Mouse (Mus musculus): Measurements from ENCODE around the gene Gm10642. TPM values are rescaled to one million over a fixed set of nuclear protein-coding genes. Genes with fewer than 3 reads are reported as not detected.

Gm10642 gene
- 2.5 and 10.2 TPM in 2 replicates for polyA plus RNA-seq (2012; ENCODE audit: low replicate concordance)

DNA sequence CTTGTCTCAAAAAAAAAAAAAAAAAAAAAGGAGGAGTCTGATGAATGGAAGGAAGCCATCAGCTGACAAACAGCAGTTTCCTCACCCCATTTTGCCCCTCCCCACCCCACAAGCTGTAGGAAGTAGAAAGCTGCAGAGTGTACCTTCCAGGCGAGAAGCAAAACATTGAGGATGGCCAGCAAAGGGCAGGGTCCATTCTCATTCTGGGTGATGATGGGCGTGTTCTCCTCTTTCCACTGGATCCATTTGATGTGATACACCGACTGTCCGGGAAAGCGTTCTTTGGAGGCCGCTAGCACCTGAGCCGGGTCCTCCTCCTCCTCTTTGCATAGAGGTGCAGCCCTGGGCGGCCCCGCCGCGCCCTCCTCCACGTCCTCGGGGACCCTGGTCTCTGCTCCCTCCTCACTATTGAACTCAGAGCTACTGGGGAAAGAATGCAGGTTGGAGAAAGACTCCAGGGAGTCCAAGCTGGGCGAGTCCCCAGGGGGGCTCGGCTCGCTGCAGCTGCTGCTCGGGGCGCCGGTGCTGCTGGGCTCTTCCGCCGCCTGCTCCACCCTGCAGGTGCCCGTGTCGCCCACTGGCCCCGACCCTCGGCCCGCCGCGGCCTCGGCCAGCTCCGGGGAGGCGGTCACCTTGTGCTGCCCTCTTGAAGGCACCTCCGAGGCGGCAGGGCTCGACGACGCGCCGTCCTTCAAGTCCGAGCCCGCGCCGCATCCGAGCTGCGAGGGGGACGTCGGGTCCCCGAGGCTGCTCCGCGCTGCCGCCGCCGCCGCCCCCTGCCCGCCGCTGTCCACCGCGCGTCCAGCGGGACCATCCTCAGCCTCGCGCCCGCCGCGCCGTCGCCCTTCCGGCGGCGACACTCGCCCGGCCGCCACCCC, at the start of gene Gm10642:
Gm10642 (plus strand) TSS at position 122 of the 878 bp plus-strand sequence.

DNA sequence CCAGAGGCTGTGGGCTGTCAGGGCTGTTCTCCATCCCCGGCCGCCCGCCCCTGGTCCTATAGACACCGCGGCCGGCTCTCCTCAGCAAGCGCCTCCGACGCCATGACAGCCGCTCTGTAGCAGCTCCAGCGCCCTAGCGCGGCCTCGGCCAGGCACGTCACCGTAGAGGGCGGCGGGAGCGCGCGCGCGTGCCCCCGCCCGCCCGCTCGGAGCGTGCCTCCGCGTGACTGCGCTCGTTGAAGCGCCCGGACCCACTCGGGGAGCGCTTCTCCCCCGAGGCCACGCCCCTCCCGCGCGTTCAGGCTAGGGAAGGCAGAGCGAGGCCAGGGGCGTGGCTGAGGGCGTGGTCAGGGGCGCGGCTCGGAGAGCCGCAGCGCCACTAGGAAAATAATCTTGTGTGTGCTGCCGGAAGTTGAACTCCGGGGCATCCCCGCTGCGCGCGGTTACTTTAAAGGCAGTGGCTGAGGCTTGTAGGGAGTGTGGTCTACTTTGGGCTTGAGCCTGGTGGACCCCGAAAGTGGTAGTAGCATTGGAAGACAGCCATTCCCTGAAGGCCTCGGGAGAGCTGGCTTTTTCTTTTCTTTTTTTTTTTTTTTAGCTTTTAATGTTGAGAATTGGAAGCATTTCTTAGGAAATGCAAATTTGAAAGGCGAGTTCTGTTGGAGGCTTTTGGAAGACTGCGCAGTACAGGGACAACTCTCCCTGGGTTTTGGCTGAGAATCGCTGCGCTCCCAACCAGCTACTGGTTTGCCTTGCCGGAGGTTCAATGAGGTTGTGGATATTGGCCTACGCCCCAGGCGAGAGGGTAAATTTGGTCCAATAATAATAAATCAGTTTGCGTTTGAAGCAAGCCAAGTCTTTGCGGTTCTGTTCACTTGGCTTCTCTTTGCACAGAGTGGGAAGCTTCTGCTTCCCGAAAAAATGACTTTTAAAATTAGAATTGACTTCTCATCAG, 1.2 kb downstream of the Gm10642 start, which contains the start of gene Mindy2:
Mindy2 (minus strand) TSS at position 162 of the 955 bp plus-strand sequence.

DNA sequence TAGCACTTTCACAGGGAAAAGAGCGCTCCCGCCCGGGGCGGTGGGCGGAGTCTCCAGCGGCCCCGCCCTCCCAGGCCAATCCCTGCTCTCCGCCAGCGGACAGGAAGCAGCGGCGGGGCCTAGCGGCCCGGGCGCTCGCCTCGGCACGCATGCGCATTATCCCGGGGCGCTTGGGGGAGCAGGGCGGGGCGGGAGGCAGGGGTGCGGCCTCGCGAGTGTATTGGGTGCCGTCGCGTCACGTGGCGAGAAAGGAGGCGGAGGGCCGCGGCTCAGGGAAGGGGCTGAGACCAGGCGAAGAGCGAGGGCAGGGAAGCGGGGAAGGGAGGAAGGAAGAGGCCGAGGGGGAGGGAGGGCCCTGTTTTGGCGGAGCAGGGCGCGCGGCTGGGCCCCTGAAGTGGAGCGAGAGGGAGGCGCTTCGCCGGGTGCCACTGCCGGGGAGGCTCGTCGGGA, 22.7 kb downstream of the Gm10642 start, which contains the start of gene Adam10:
Adam10 (plus strand) TSS at position 316 of the 450 bp plus-strand sequence.

Other genes starting within 250 kb of the Gm10642 start
- 4.2 and 14.2 TPM in 2 replicates for gene Ccnb2, start 234.7 kb upstream of the Gm10642 start, polyA plus RNA-seq (2012; ENCODE audit: low replicate concordance)
- gene Rnf111, start 152.5 kb upstream of the Gm10642 start, polyA plus RNA-seq (2012; ENCODE audit: low replicate concordance), result 14.0 and 14.5 TPM in 2 replicates
- 18.9 and 19.1 TPM in 2 replicates for gene Sltm, start 113.5 kb upstream of the Gm10642 start, polyA plus RNA-seq (2012; ENCODE audit: low replicate concordance)
- gene Mindy2, start 923 bp downstream of the Gm10642 start, polyA plus RNA-seq (2012; ENCODE audit: low replicate concordance), result 22.7 and 58.9 TPM in 2 replicates
- gene Adam10, start 22.7 kb downstream of the Gm10642 start, polyA plus RNA-seq (2012; ENCODE audit: low replicate concordance), result 37.3 and 53.2 TPM in 2 replicates